ENCODE assay signal across 8 mouse cellular contexts in genomic region chr13:104285737-104286311, GRCm38 (mm10). TPM values are rescaled to one million over a fixed set of nuclear protein-coding genes. Genes with fewer than 3 reads are reported as not detected.
DNase-seq lines count a peak whose midpoint lies in the region; ATAC-seq and TF ChIP-seq lines count a peak whose summit lies in the region.

No protein-coding gene starts in this region.

- peak overlapping the region; percentile 88 for H3K27ac ChIP-seq in heart, embryonic 10.5 days
- peak overlapping the region; percentile 69 for H3K27ac ChIP-seq in liver, embryonic 15.5 days (replicated peaks)
- no peak overlapping the region for H3K27ac ChIP-seq in neural tube, embryonic 12.5 days

- H3K9ac ChIP-seq in liver, embryonic 15.5 days, result peak overlapping the region; percentile 54
- H3K9ac ChIP-seq in neural tube, embryonic 12.5 days, result peak overlapping the region; percentile 52; the same call in 1 of the 2 replicates

- no peaks in the 10 kb centered on the region for H3K27me3 ChIP-seq in G1E (ENCODE audit: insufficient read depth, low read length)
- H3K27me3 ChIP-seq in heart, embryonic 10.5 days (ENCODE audit: insufficient read depth, poor library complexity, severe bottlenecking), result no peaks in the 10 kb centered on the region
- no peaks in the 10 kb centered on the region for H3K27me3 ChIP-seq in liver, embryonic 15.5 days
- no peaks in the 10 kb centered on the region for H3K27me3 ChIP-seq in neural tube, embryonic 12.5 days (replicated peaks)

- peak; percentile 14 for DNase-seq in 3134 (ENCODE audit: extremely low read depth, insufficient read length, low spot score)
- no peak for DNase-seq in G1E (ENCODE audit: low spot score)
- peak; percentile 53 for DNase-seq in embryo, embryonic 10.5 days (ENCODE audit: low spot score)
- DNase-seq in heart, embryonic 10.5 days (ENCODE audit: low spot score), result no peak
- peak; percentile 72 for DNase-seq in kidney, adult 9 months

- ATAC-seq in G1E (ENCODE audit: extremely low read depth, insufficient number of reproducible peaks, low FRiP score, poor library complexity, severe bottlenecking), result no peak
- no peak for ATAC-seq in liver, embryonic 15.5 days (ENCODE audit: insufficient read depth)
- no peak for ATAC-seq in neural tube, embryonic 12.5 days (ENCODE audit: low FRiP score, low read depth)
- ATAC-seq in monocyte, adult 5-6 weeks (replicated peaks; ENCODE audit: insufficient number of reproducible peaks, low FRiP score, low TSS enrichment, poor library complexity, severe bottlenecking), result no peak

- no peaks in the 10 kb centered on the region for H3K9me3 ChIP-seq in G1E (replicated peaks)
- no peaks in the 10 kb centered on the region for H3K9me3 ChIP-seq in heart, embryonic 10.5 days
- no peaks in the 10 kb centered on the region for H3K9me3 ChIP-seq in liver, embryonic 15.5 days (replicated peaks)
- H3K9me3 ChIP-seq in neural tube, embryonic 12.5 days, result no peaks in the 10 kb centered on the region

- no peaks in the 10 kb centered on the region for H3K36me3 ChIP-seq in G1E (replicated peaks)
- no peaks in the 10 kb centered on the region for H3K36me3 ChIP-seq in heart, embryonic 10.5 days
- H3K36me3 ChIP-seq in liver, embryonic 15.5 days (replicated peaks), result no peaks in the 10 kb centered on the region
- no peaks in the 10 kb centered on the region for H3K36me3 ChIP-seq in neural tube, embryonic 12.5 days

- WGBS in heart, embryonic 10.5 days, result 1% methylated on average over 10 of the region's 10 CpGs
- under 1% methylated on average over 10 of the region's 10 CpGs for WGBS in liver, embryonic 15.5 days (ENCODE audit: insufficient replicate concordance)
- WGBS in neural tube, embryonic 12.5 days, result under 1% methylated on average over 10 of the region's 10 CpGs

- H3K4me2 ChIP-seq in liver, embryonic 15.5 days, result peak overlapping the region; percentile 89
- peak overlapping the region; percentile 70 for H3K4me2 ChIP-seq in neural tube, embryonic 12.5 days (replicated peaks)

- H3K4me1 ChIP-seq in G1E (ENCODE audit: insufficient read depth, low read depth, low read length), result peaks cover 17% of the 10 kb centered on the region
- 0 out of 2 replicates have a peak, but pooled peaks cover 6% of the 10 kb centered on the region for H3K4me1 ChIP-seq in heart, embryonic 10.5 days
- peaks cover 26% of the 10 kb centered on the region for H3K4me1 ChIP-seq in liver, embryonic 15.5 days (replicated peaks)
- H3K4me1 ChIP-seq in neural tube, embryonic 12.5 days, result peaks cover 12% of the 10 kb centered on the region; the same call in 1 of the 2 replicates

- peak overlapping the region; percentile 69 for H3K4me3 ChIP-seq in G1E (ENCODE audit: low read depth, low read length)
- H3K4me3 ChIP-seq in heart, embryonic 10.5 days, result peak overlapping the region; percentile 67
- peak overlapping the region; percentile 70 for H3K4me3 ChIP-seq in liver, embryonic 15.5 days (replicated peaks)
- peak overlapping the region; percentile 37 for H3K4me3 ChIP-seq in neural tube, embryonic 12.5 days

- no peak for TF ChIP-seq CTCF in G1E (IDR thresholded peaks at IDR 0.05; ENCODE audit: low read depth, low read length)

RNA-seq across cellular contexts. Expression of gene Adamts6, which starts 1.8 kb away (rescaled TPM):
- total RNA-seq in G1E (2014; fragmentation: Nextera tagmentation) (11.8 and 13.4 TPM in 2 replicates), G1E (2017) (11.9 and 12.5 TPM in 2 replicates)
- 0.13 and 0.26 TPM in 2 replicates for polyA plus RNA-seq in G1E (2012)
- 3.1 and 4.4 TPM in 2 replicates for polyA plus RNA-seq in heart, embryonic 10.5 days (2016; fragmentation: Nextera tagmentation; extraction: Ambion mirVana)
- polyA plus RNA-seq in liver, embryonic 15.5 days (2015; fragmentation: Nextera tagmentation; extraction: Ambion mirVana), result 0.17 and 0.28 TPM in 2 replicates
- polyA plus RNA-seq in neural tube, embryonic 12.5 days (2016; fragmentation: Nextera tagmentation; extraction: Ambion mirVana), result 2.1 TPM in 2 replicates
- total RNA-seq in monocyte, adult 5-6 weeks (2017), result 7.8 to 25.3 TPM (median 18.7 TPM) in 3 replicates

RNA-seq across cellular contexts. Expression of gene Ppwd1, which starts 57.2 kb away (rescaled TPM):
- total RNA-seq in G1E (2014; fragmentation: Nextera tagmentation) (120 and 130 TPM in 2 replicates), G1E (2017) (47.8 and 60.8 TPM in 2 replicates)
- polyA plus RNA-seq in G1E (2012), result 5.9 and 7.8 TPM in 2 replicates
- polyA plus RNA-seq in heart, embryonic 10.5 days (2016; fragmentation: Nextera tagmentation; extraction: Ambion mirVana), result 10.6 and 11.3 TPM in 2 replicates
- polyA plus RNA-seq in liver, embryonic 15.5 days (2015; fragmentation: Nextera tagmentation; extraction: Ambion mirVana), result 9.0 and 9.2 TPM in 2 replicates
- 11.7 and 12.3 TPM in 2 replicates for polyA plus RNA-seq in neural tube, embryonic 12.5 days (2016; fragmentation: Nextera tagmentation; extraction: Ambion mirVana)
- 26.5 to 44.2 TPM (median 29.4 TPM) in 3 replicates for total RNA-seq in monocyte, adult 5-6 weeks (2017)

RNA-seq across cellular contexts. Expression of gene Cenpk, which starts 57.4 kb away (rescaled TPM):
- total RNA-seq in G1E (2014; fragmentation: Nextera tagmentation), result 83.0 and 138 TPM in 2 replicates
- total RNA-seq in G1E (2017), result 85.5 and 119 TPM in 2 replicates
- polyA plus RNA-seq in G1E (2012), result 1.8 and 6.2 TPM in 2 replicates
- polyA plus RNA-seq in heart, embryonic 10.5 days (2016; fragmentation: Nextera tagmentation; extraction: Ambion mirVana), result 52.7 and 67.9 TPM in 2 replicates
- 52.7 and 65.2 TPM in 2 replicates for polyA plus RNA-seq in liver, embryonic 15.5 days (2015; fragmentation: Nextera tagmentation; extraction: Ambion mirVana)
- 39.1 and 41.5 TPM in 2 replicates for polyA plus RNA-seq in neural tube, embryonic 12.5 days (2016; fragmentation: Nextera tagmentation; extraction: Ambion mirVana)
- total RNA-seq in monocyte, adult 5-6 weeks (2017), result 10.9 to 20.7 TPM (median 17.3 TPM) in 3 replicates

Comparison
In these comparisons a context has a peak if more than half of its experiments do, and no peak if none do; other contexts are left out.
1. DNase-seq: peak in 3134 (single experiment), embryo, embryonic 10.5 days (single experiment) and kidney, adult 9 months (single experiment); none in G1E (single experiment) and heart, embryonic 10.5 days (single experiment).
2. Peak in every context shown above with its lines, with median percentiles within 50 percentile points of each other: H3K4me3 ChIP-seq.